Mouse (Mus musculus) intestine, embryonic 14.5 days (tissue): ENCODE results near the gene Gpbar1. TPM values are rescaled to one million over a fixed set of nuclear protein-coding genes. Genes with fewer than 3 reads are reported as not detected.

ENCODE experiments used
- ATAC-seq: fragments of 200-750 bp; cut with Nextera tagmentation; replicated peaks from 2 replicates; pipeline ENCODE4 v1.8.0; 2017; ENCODE audit warnings: low read depth, moderate number of reproducible peaks, moderate TSS enrichment, moderate library complexity; ENCODE audit not compliant: low FRiP score, low TSS enrichment
- DNase-seq: peaks from one replicate; pipeline ENCODE4 v3.0.0-alpha.2; 2018; ENCODE audit warnings: low spot score
- H3K27ac ChIP-seq: fragments of 300-500 bp; sonication (generic); 2 replicates; pipeline ENCODE4 v1.5.1; 2014; ENCODE audit warnings: low read depth, mild to moderate bottlenecking, control low read depth
- H3K27me3 ChIP-seq: fragments of 300-500 bp; sonication (generic); replicated peaks from 2 replicates; pipeline ENCODE4 v1.6.1; 2014; ENCODE audit warnings: low read length, control low read depth; ENCODE audit not compliant: control insufficient read depth, insufficient read depth
- H3K36me3 ChIP-seq: fragments of 300-500 bp; sonication (generic); 2 replicates; pipeline ENCODE4 v1.6.1; 2014; ENCODE audit warnings: low read length, control low read depth; ENCODE audit not compliant: control insufficient read depth, insufficient read depth
- H3K4me1 ChIP-seq: fragments of 300-500 bp; sonication (generic); replicated peaks from 2 replicates; pipeline ENCODE4 v1.6.1; 2014; ENCODE audit warnings: low read length, control low read depth, mixed read lengths; ENCODE audit not compliant: control insufficient read depth, insufficient read depth
- H3K4me2 ChIP-seq: fragments of 300-500 bp; sonication (generic); 2 replicates; pipeline ENCODE4 v1.6.1; 2014; ENCODE audit warnings: low read length
- H3K4me3 ChIP-seq: fragments of 300-500 bp; sonication (generic); 2 replicates; pipeline ENCODE4 v1.5.1; 2014; ENCODE audit warnings: low read depth, low read length, control low read depth, mixed read lengths
- H3K9ac ChIP-seq: fragments of 300-500 bp; sonication (generic); 2 replicates; pipeline ENCODE4 v1.6.1; 2014; ENCODE audit warnings: mild to moderate bottlenecking, low read length
- H3K9me3 ChIP-seq: fragments of 300-500 bp; sonication (generic); 2 replicates; pipeline ENCODE4 v1.6.1; 2016; ENCODE audit warnings: low read length, control low read depth; ENCODE audit not compliant: control insufficient read depth
- WGBS: fragments of 180-500 bp; shearing (Covaris S2); extraction: QIAGEN DNeasy Blood & Tissue Kit; methylation state at CpG from one replicate; pipeline ENCODE4 v1.1.7; 2014; 5-methylcytosine and 5-hydroxymethylcytosine counted together
- polyA plus RNA-seq: library from polyadenylated mRNA; unstranded; fragments of >200 nt; fragmentation: Nextera tagmentation; extraction: Ambion mirVana; gene quantifications from 2 replicates; pipeline ENCODE4 v1.2.1, GENCODE M21; 2014

Gpbar1 gene
- polyA plus RNA-seq, 1 experiment from 2014 or later, result 9.1 TPM

DNA sequence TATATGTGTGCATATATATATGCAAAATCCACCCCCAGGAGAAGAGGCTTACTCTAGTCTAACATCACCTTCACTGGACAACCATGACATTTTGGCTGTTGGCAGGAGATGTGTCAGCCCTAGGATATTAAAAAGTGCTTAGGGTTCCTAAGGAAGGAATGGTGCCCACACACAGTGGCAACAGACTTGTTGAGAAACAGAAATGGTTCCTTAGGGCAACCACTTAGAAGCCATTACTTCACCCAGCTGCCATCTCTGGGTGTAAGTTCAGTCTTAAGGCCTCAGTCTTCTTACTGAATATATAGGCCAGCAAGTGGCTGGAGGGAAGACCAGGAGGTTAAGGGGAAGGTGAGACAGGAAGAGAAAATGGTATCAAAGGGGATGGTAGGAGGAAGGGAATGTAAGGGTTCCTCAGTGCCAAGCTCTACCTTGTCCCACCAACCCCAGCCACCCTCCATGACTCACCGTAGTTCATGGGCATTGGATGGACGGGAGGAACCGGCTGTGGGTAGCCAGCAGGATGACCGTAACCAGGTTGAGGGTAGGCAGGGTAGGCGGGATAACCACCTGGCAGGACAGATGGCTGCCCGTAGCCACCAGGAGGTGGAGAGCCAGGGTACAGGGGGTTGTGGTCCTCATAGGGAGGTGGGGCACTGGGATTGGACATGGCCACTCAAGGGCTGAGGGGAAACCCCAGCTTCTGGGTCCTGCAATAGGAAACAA is 16.5 kb downstream of the Gpbar1 start:
- ATAC-seq (no peak; the same call in 1 of the 2 replicates), DNase-seq (no peak)
- no peaks in the 10 kb centered on the region for H3K27me3 ChIP-seq
- H3K9ac ChIP-seq, result 0 out of 2 replicates have a peak overlapping the region, but pooled peaks have one; percentile 3
- H3K27ac ChIP-seq, result peak overlapping the region; percentile 96
- H3K36me3 ChIP-seq, result peaks cover 44% of the 10 kb centered on the region
- H3K4me3 ChIP-seq, result 0 out of 2 replicates have a peak overlapping the region, but pooled peaks have one; percentile 6
- H3K4me2 ChIP-seq, result peak overlapping the region; percentile 48
- no peaks in the 10 kb centered on the region for H3K9me3 ChIP-seq
- 93% methylated on average over 6 of the region's 6 CpGs for WGBS
- peaks cover 65% of the 10 kb centered on the region for H3K4me1 ChIP-seq

DNA sequence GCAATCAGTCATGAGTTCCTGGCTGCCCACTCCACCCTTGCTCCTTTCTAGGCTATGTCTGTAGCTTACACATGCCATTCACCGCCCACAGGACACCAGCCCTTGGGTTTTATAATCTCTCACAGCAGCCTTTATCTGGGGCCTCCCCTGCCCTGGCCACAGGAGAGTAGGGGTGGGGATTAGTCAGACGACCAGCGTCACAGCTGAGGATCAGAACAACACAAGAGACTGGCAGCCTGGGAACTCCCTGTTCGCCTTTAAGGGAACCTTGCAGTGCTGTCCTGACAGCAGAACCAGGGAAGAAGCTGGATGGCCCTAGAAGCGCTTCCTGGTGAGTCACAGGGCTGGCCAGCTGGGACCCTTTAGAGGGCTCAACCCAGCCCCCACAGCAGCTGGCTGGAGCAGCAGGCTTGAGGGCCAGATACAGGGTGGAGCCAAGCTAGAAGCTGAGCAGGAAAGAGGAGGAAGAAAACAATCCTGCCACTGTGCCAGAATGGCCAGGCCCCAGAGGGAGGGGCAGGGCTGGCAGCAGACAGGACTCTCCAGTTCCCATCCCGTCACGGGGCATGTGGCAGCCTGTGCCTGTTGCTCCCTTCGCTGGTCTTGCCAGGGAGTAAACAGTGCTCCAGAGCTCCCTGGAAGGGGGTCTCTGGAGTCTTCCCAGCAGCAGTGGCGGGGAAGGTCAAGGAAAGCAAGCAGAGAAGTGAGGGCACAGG is 17.3 kb downstream of the Gpbar1 start:
- peaks cover 65% of the 10 kb centered on the region for H3K4me1 ChIP-seq
- WGBS, result 5% methylated on average over 9 of the region's 9 CpGs
- peak overlapping the region; percentile 30; the same call in 1 of the 2 replicates for H3K9ac ChIP-seq

DNA sequence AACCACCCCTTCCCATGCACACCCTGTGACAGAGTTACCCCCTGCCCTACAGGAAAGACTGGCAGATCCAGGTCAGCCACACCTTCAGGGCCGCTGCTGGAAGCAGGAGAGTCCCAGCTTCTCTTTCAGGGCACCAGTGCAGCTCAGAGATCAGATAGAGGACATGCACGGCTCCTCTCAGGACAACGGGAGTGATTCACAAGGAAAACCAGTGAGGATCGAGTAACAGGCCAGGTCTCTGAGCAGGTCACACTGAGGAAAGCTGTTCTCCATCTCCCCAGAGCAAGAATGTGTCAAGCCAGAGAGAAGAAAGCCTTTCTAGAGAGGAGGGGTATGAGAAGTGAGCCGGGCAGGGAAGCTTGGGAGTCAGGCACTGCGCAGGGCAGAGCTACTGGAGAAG is 18.1 kb downstream of the Gpbar1 start:
- Histone ChIP-seq H3K27me3 (no peaks in the 10 kb centered on the region), H3K4me1 (peaks cover 65% of the 10 kb centered on the region), H3K36me3 (peaks cover 30% of the 10 kb centered on the region), H3K4me3 (no peak overlapping the region), H3K27ac (peak overlapping the region; percentile 96), H3K4me2 (peak overlapping the region; percentile 48), H3K9me3 (no peaks in the 10 kb centered on the region), H3K9ac (no peak overlapping the region)
- peak; percentile 70 for DNase-seq
- ATAC-seq, result no peak
- 15% methylated on average over 6 of the region's 6 CpGs for WGBS

More for the DNA sequence above, 17.3 kb downstream of the Gpbar1 start:
- peak; percentile 87 for ATAC-seq
- Histone ChIP-seq H3K36me3 (peaks cover 37% of the 10 kb centered on the region), H3K27me3 (no peaks in the 10 kb centered on the region), H3K9me3 (no peaks in the 10 kb centered on the region), H3K4me3 (peak overlapping the region; percentile 6; the same call in 1 of the 2 replicates), H3K27ac (peak overlapping the region; percentile 96), H3K4me2 (peak overlapping the region; percentile 48)
- peak; percentile 87 for DNase-seq

DNA sequence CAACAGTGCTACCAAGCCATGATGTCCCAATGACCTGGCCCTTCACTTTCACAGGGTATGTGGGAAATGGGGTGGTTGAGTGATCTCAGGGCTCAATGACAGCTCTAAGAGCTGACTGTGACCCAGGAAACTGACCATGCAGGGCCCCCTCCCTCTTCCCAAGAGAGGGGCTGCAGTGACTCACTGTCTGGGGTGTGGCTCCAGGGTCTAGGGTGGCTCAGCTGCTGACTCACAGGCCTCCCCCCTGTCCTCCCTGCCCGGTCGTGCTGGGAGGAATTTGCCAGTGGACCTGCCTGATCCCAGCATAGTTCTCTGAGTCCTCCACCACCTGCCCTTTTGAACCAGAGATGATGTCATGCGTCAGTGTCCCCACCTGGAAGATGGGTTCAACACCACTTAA is 18.9 kb downstream of the Gpbar1 start:
- H3K4me3 ChIP-seq, result no peak overlapping the region
- H3K27ac ChIP-seq, result peak overlapping the region; percentile 96
- peaks cover 65% of the 10 kb centered on the region for H3K4me1 ChIP-seq
- peak overlapping the region; percentile 48; the same call in 1 of the 2 replicates for H3K4me2 ChIP-seq
- H3K27me3 ChIP-seq, result no peaks in the 10 kb centered on the region
- DNase-seq (no peak), ATAC-seq (no peak)
- H3K36me3 ChIP-seq, result peaks cover 22% of the 10 kb centered on the region
- no peaks in the 10 kb centered on the region for H3K9me3 ChIP-seq
- no peak overlapping the region for H3K9ac ChIP-seq
- WGBS, result 45% methylated on average over 3 of the region's 3 CpGs

DNA sequence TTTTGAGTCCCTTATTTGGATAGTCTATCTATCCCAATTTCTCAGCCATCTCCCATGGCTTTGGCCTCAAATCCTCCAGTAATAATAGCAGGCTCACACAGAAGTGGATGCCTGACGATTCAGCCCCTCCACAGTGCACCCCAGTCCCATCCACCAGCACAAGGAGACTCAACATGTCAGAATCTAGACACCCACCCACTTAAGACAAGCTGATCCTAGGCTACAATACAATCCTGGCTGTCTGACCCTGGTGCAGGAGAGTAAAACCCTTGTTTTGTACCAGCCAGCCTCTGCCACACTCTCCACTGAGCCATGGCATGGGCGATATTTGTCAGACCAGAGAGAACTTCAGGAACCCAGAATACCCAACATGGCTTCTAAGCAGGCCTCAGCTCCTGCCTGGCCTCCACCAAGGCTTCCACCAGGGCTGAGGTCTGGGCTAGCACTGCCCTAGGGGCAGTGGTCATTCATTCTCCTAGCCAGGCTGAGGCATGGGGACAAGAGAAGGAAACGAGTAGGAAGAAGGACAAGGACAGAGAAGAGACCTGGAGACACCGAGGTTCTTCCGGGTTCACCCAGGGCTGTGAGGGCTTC is 19.9 kb downstream of the Gpbar1 start:
- peaks cover 12% of the 10 kb centered on the region for H3K36me3 ChIP-seq
- H3K4me3 ChIP-seq, result no peak overlapping the region
- DNase-seq (no peak), ATAC-seq (no peak)
- no peak overlapping the region for H3K9ac ChIP-seq
- no peak overlapping the region for H3K4me2 ChIP-seq
- H3K9me3 ChIP-seq, result no peaks in the 10 kb centered on the region
- 0 out of 2 replicates have a peak overlapping the region, but pooled peaks have one; percentile 23 for H3K27ac ChIP-seq
- no peaks in the 10 kb centered on the region for H3K27me3 ChIP-seq
- WGBS, result 82% methylated on average over 5 of the region's 5 CpGs
- H3K4me1 ChIP-seq, result peaks cover 70% of the 10 kb centered on the region

DNA sequence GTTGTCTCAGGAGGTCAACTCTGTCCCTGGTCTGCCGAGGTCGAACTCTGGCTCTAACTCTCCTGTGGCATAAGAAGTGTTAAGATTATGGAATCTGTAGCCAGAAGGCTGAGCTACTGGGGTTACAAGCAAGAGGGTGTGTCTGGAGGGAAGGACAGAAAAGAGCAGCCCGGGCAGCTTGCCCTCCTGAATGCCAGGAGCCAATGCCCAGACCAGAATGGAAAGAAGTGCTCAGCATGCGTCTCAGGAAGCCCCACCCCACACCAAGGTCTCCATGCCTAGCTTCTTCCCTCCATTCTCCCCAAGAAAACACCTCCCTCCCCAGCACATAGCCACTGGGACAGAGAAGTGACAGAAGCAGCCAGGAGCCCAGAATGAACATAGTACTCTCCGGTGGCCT is 20.6 kb downstream of the Gpbar1 start:
- H3K9ac ChIP-seq, result no peak overlapping the region
- no peak overlapping the region for H3K4me3 ChIP-seq
- DNase-seq (no peak), ATAC-seq (no peak)
- WGBS, result 71% methylated on average over 5 of the region's 5 CpGs
- 0 out of 2 replicates have a peak, but pooled peaks cover 5% of the 10 kb centered on the region for H3K36me3 ChIP-seq
- H3K27ac ChIP-seq, result no peak overlapping the region
- H3K9me3 ChIP-seq, result no peaks in the 10 kb centered on the region
- H3K27me3 ChIP-seq, result no peaks in the 10 kb centered on the region
- peaks cover 62% of the 10 kb centered on the region for H3K4me1 ChIP-seq
- H3K4me2 ChIP-seq, result no peak overlapping the region

DNA sequence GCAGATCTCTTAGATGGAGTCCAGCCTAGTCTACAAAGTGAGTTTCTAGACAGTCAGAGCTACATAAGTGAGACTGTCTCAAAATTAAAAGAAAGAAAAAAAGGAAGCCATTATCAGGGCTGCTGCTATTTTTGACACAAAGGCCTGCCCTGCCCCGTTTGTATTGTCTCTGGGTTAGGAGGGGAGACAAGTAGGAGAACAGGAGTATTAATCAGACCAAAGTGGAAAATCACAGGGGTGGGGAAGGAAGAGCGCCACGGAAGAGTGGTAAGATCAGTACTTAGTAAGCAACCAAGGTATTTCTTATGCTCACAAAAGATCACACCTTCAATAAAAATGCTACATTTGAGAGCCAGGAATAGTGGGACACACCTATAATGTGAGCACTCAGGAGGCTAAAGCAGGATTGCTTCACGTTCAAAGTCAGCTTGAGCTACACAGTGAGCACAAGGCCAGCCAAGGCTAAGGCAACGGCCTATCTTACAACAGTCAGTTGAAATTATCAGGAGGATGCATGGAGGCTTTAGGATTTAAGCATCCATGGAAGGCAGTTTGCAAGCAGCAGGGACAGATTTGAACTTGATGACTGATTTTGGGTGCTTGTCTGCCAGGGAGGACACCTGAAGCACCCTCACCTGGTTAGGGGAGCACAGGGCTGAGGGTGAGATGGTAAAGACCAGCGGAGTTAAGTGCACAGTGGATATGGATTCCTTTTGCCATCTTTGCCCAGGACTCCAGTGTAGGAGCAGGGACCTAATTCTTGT is 22.2 kb downstream of the Gpbar1 start:
- ATAC-seq, result no peak
- Histone ChIP-seq H3K27me3 (no peaks in the 10 kb centered on the region), H3K4me3 (no peak overlapping the region), H3K4me2 (no peak overlapping the region), H3K4me1 (peaks cover 53% of the 10 kb centered on the region), H3K9me3 (no peaks in the 10 kb centered on the region), H3K27ac (no peak overlapping the region), H3K36me3 (no peaks in the 10 kb centered on the region), H3K9ac (no peak overlapping the region)
- no peak for DNase-seq
- 74% methylated on average over 6 of the region's 6 CpGs for WGBS

DNA sequence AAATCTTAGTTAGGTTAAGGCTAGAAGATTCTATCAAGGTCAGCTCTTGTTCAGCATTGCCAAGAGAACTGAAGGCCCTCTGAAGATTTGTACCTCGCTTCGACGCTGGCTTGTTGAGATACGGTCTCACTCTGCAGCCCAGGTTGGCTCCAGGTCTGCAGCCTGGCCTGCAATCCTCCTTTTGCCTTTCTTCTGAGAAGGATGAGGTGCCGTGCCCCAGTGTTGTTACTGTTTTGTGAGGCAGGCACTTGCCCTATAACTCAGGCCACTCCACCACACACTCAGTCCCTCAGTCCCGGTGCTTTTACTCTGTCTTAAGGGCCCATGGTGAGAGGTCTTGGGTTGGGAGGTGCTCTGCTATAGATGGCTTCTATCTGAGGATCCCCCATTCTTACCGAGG is 23.9 kb downstream of the Gpbar1 start:
- Histone ChIP-seq H3K4me3 (no peak overlapping the region), H3K27ac (no peak overlapping the region)
- 81% methylated on average over 7 of the region's 7 CpGs for WGBS

More for the DNA sequence above, 23.9 kb downstream of the Gpbar1 start:
- Histone ChIP-seq H3K36me3 (no peaks in the 10 kb centered on the region), H3K9ac (no peak overlapping the region), H3K9me3 (no peaks in the 10 kb centered on the region), H3K4me1 (peaks cover 36% of the 10 kb centered on the region), H3K27me3 (no peaks in the 10 kb centered on the region), H3K4me2 (peak overlapping the region; percentile 66; the same call in 1 of the 2 replicates)
- no peak for DNase-seq
- ATAC-seq, result no peak
